27 mouse cellular contexts compared by ENCODE assay signal in the genomic region with DNA sequence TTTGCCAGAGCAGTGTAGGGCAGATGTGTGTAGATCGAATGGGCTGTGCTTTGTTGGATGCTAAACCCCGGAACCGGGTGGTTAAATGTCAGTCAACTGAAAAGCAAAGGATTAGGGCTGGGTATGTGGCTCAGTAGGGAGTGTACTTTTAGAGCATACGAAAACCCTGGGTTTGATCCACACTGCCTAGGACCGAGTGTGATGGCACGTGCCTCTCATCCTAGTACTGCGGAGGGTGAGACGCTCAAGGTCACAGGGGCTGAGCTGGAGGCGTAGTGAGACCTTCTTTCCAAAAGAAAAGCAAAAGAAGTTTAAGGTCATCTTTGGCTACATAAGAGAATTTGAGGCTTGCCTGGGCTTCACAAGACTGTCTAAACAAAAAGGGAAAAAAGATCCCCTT.
"Had no signal": no experiment of that assay in that cellular context is flagged by ENCODE, and none has a peak within 500 bp of the region (broad histone marks: within the 10 kb centered on the region; RNA-seq: fewer than 3 reads in every experiment).

No protein-coding gene starts in this region.

- H3K4me2 ChIP-seq: heart, embryonic 11.5 days; heart, embryonic 13.5 days; heart, embryonic 15.5 days; hindbrain, embryonic 12.5 days; hindbrain, embryonic 14.5 days; intestine, embryonic 15.5 days; kidney, embryonic 15.5 days; limb, embryonic 12.5 days; liver, embryonic 11.5 days; liver, embryonic 13.5 days; liver, embryonic 15.5 days had no signal

- H3K36me3 ChIP-seq: heart, embryonic 13.5 days; heart, embryonic 15.5 days; hindbrain, embryonic 10.5 days; hindbrain, embryonic 12.5 days; intestine, embryonic 15.5 days; kidney, embryonic 15.5 days; limb, embryonic 10.5 days; limb, embryonic 12.5 days; liver, embryonic 13.5 days; liver, embryonic 15.5 days had no signal

- H3K27me3 ChIP-seq: heart, embryonic 13.5 days; heart, embryonic 15.5 days; hindbrain, embryonic 12.5 days; intestine, embryonic 15.5 days; kidney, embryonic 15.5 days; limb, embryonic 12.5 days; liver, embryonic 13.5 days; liver, embryonic 15.5 days had no signal

- DNase-seq: gastrocnemius, postnatal 14 days; gastrocnemius, postnatal 36 days; heart, adult 11 months; heart, adult 2 months; heart, postnatal 14 days; heart, postnatal 4 days; kidney, adult 18-20 months; kidney, adult 8-10 months; kidney, postnatal 14 days; kidney, postnatal 36 days; liver; liver, embryonic 13.5 days; liver, postnatal 0 days had no signal

- H3K4me3 ChIP-seq: heart, adult 2 months; heart, embryonic 13.5 days; heart, embryonic 15.5 days; hindbrain, embryonic 10.5 days; hindbrain, embryonic 12.5 days; intestine, embryonic 15.5 days; kidney, embryonic 15.5 days; left cerebral cortex, adult 2 months; limb, embryonic 10.5 days; limb, embryonic 12.5 days; liver, embryonic 13.5 days; liver, embryonic 15.5 days had no signal

- H3K9me3 ChIP-seq: heart, embryonic 13.5 days; heart, embryonic 15.5 days; hindbrain, embryonic 10.5 days; hindbrain, embryonic 12.5 days; intestine, embryonic 15.5 days; kidney, embryonic 15.5 days; limb, embryonic 10.5 days; limb, embryonic 12.5 days; liver, embryonic 13.5 days; liver, embryonic 15.5 days had no signal

- H3K9ac ChIP-seq: heart, embryonic 13.5 days; heart, embryonic 15.5 days; hindbrain, embryonic 12.5 days; hindbrain, embryonic 14.5 days; intestine, embryonic 15.5 days; kidney, embryonic 15.5 days; limb, embryonic 12.5 days; liver, embryonic 13.5 days; liver, embryonic 15.5 days; liver, postnatal 0 days had no signal

- H3K27ac ChIP-seq: heart, adult 2 months; heart, embryonic 13.5 days; heart, embryonic 15.5 days; hindbrain, embryonic 12.5 days; hindbrain, embryonic 14.5 days; intestine, embryonic 15.5 days; kidney, embryonic 15.5 days; kidney, postnatal 0 days; left cerebral cortex, adult 2 months; limb, embryonic 10.5 days; limb, embryonic 12.5 days; liver, embryonic 13.5 days; liver, embryonic 15.5 days had no signal
